Mouse (Mus musculus) embryonic facial prominence, embryonic 10.5 days (tissue): ENCODE results near the gene Nfe2l2. TPM values are rescaled to one million over a fixed set of nuclear protein-coding genes. Genes with fewer than 3 reads are reported as not detected.

ENCODE experiments used
- DNase-seq: peaks from one replicate; pipeline ENCODE4 v3.0.0-alpha.2; 2017; ENCODE audit warnings: low spot score
- H3K27ac ChIP-seq: fragments of 300-500 bp; sonication (generic); replicated peaks from 2 replicates; pipeline ENCODE4 v1.5.1; 2016; ENCODE audit warnings: mild to moderate bottlenecking
- H3K27me3 ChIP-seq: fragments of 300-500 bp; sonication (generic); replicated peaks from 2 replicates; pipeline ENCODE4 v1.6.1; 2016; ENCODE audit warnings: low read depth, mild to moderate bottlenecking; ENCODE audit not compliant: poor library complexity, severe bottlenecking
- H3K36me3 ChIP-seq: fragments of 300-500 bp; sonication (generic); replicated peaks from 2 replicates; pipeline ENCODE4 v1.6.1; 2016; ENCODE audit warnings: mild to moderate bottlenecking, moderate library complexity
- H3K4me1 ChIP-seq: fragments of 300-500 bp; sonication (generic); 2 replicates; pipeline ENCODE4 v1.6.1; 2016
- H3K4me3 ChIP-seq: fragments of 300-500 bp; sonication (generic); 2 replicates; pipeline ENCODE4 v1.5.1; 2016; ENCODE audit warnings: mild to moderate bottlenecking, moderate library complexity
- H3K9me3 ChIP-seq: fragments of 300-500 bp; sonication (generic); 2 replicates; pipeline ENCODE4 v1.6.1; 2016; ENCODE audit warnings: mild to moderate bottlenecking
- WGBS: fragments of 180-500 bp; shearing (Covaris S2); methylation state at CpG from one replicate; pipeline ENCODE4 v1.1.7; 2016; 5-methylcytosine and 5-hydroxymethylcytosine counted together
- microRNA-seq: library from miRNA; unstranded; fragments of <30 nt; microRNA quantifications from one replicate; pipeline ENCODE4, GENCODE M21; 2017
- polyA plus RNA-seq: library from polyadenylated mRNA; unstranded; fragments of >200 nt; fragmentation: Nextera tagmentation; extraction: Ambion mirVana; gene quantifications from 2 replicates; pipeline ENCODE4 v1.2.1, GENCODE M21; 2016

The Nfe2l2 gene
- polyA plus RNA-seq, 1 experiment from 2014 or later, result 33.7 TPM

- H3K27me3 ChIP-seq, result no peaks in the 10 kb centered on the region
- H3K9me3 ChIP-seq, result no peaks in the 10 kb centered on the region
- no peaks in the 10 kb centered on the region for H3K36me3 ChIP-seq
- WGBS, result 73% methylated on average over 6 of the region's 6 CpGs
- H3K4me3 ChIP-seq, result no peak overlapping the region
- no peak overlapping the region for H3K27ac ChIP-seq
- peaks cover 15% of the 10 kb centered on the region for H3K4me1 ChIP-seq
- DNase-seq, result no peak
These were observed 71.1 kb downstream of the Nfe2l2 start for GRCm38 (mm10) chr2:75633381-75633780.

DNA sequence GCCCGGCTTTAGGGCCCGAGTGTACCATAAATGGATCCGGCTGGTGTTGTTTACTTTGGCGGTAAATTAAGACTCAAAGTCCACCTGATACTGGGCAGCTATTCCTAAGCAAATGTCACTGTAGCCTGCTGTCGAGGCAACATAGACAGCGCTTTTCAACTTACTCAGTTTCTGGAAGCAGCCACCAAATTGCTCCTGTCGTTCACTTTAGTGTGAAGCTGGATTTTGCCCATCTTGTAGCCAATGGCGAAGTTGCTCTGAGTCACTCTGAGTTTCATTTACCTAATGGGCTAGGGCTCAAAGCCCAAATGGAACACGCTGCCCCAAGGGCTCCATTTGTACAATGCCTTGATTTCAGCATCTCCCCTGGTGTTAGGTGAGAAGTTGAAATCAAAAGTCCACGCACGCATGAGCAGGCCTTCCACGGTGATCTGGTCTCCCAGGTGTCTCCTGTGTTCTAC lies 71.7 kb downstream of the Nfe2l2 start:
- H3K4me3 ChIP-seq, result no peak overlapping the region
- no peaks in the 10 kb centered on the region for H3K9me3 ChIP-seq
- H3K36me3 ChIP-seq, result no peaks in the 10 kb centered on the region
- H3K27me3 ChIP-seq, result no peaks in the 10 kb centered on the region
- WGBS, result 90% methylated on average over 12 of the region's 12 CpGs
- no peak for DNase-seq
- H3K27ac ChIP-seq, result no peak overlapping the region
- peaks cover 15% of the 10 kb centered on the region for H3K4me1 ChIP-seq

GRCm38 (mm10) chr2:75632043-75632442 lies 72.4 kb downstream of the Nfe2l2 start:
- Histone ChIP-seq H3K36me3 (no peaks in the 10 kb centered on the region), H3K4me3 (no peak overlapping the region), H3K9me3 (no peaks in the 10 kb centered on the region), H3K27me3 (no peaks in the 10 kb centered on the region), H3K4me1 (peaks cover 15% of the 10 kb centered on the region), H3K27ac (no peak overlapping the region)
- WGBS, result 84% methylated on average over 6 of the region's 6 CpGs
- DNase-seq, result no peak

DNA sequence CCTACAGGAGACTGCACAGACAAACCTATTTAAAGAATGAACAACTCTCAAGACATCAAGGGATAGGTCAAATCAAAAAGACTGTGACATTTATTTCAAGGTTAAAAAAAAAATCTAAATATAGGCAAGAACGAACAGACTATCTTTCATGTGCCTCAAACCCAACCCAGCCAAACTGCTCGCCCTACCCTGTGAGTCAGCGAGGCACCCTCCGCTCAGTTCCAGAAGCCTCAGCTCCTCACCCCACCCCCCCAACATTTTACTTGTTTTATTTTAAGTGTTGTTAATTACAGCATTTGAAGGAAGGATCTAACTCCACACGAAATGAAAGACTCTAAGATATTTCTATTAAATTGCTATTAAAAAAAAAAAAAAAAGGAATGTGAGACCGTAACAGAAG lies 73.0 kb downstream of the Nfe2l2 start:
- no peaks in the 10 kb centered on the region for H3K36me3 ChIP-seq
- H3K4me1 ChIP-seq, result peaks cover 15% of the 10 kb centered on the region
- no peak for DNase-seq
- no peak overlapping the region for H3K4me3 ChIP-seq
- no peak overlapping the region for H3K27ac ChIP-seq
- WGBS, result 84% methylated on average over 6 of the region's 6 CpGs
- H3K27me3 ChIP-seq, result no peaks in the 10 kb centered on the region
- H3K9me3 ChIP-seq, result no peaks in the 10 kb centered on the region

DNA sequence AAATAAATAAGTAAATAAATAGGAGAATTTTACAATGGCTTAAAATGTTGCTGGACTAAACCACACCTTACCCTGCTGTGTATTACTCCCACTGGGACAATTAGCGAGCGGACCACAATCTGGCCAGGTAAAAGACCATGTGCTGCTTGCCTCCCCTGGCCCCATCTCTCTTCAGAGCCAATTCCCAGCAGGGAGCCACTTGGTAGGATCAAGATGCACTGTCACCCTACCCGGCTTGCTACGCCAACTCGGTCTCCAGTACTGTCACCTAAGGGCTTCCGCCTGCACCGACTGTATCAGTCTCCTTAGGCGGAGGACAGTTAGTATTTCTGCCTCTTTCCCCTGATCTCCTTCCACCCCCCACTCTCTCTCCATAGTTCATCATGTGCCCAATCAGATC lies 76.0 kb downstream of the Nfe2l2 start:
- Histone ChIP-seq H3K27me3 (no peaks in the 10 kb centered on the region), H3K27ac (no peak overlapping the region), H3K36me3 (no peaks in the 10 kb centered on the region), H3K4me1 (0 out of 2 replicates have a peak, but pooled peaks cover 2% of the 10 kb centered on the region), H3K9me3 (no peaks in the 10 kb centered on the region), H3K4me3 (no peak overlapping the region)
- DNase-seq, result no peak
- WGBS, result 89% methylated on average over 8 of the region's 8 CpGs

DNA sequence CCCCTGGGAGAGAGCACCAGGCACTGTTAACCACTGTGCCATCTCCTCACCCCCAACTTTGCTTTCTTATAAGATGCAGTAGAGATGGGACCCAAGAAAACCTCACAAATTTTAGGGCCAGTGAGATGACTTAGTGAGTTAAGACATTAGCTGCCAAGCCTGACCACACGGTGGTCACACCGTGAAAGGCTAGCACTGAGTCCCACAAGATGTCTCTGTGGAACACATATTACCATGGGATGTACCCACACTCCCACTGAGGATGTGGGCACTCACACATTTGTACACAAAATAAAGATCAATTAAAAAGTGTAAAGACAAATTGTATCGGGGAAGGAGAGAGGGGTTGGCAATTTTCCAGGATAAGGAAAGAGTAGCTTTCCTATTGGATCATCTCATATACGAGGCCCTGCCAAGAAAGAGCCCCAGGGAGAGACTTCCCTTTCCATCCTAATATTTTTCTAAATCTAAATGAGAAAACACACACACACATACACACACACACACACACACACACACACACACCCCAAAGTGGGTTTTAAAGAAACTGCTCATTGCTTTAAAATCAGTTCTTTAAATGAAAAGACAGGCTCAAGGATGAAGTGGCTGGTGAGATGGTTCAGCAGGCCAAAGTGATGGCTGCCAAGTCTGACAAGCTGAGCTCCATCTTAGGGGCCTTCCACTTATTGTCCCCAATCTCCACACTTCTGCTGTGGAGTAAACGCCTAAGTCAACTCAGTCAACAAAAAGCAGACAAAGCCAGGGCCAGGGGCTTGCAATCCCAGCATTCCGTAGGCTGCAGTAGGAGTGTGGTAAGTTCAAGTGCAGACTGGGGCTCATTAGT lies 77.6 kb downstream of the Nfe2l2 start:
- DNase-seq, result no peak
- no peak overlapping the region for H3K27ac ChIP-seq
- H3K36me3 ChIP-seq, result no peaks in the 10 kb centered on the region
- H3K27me3 ChIP-seq, result no peaks in the 10 kb centered on the region
- no peak overlapping the region for H3K4me3 ChIP-seq
- WGBS, result 85% methylated on average over 6 of the region's 6 CpGs
- no peaks in the 10 kb centered on the region for H3K9me3 ChIP-seq
- no peaks in the 10 kb centered on the region for H3K4me1 ChIP-seq

Small RNA genes lying within 50 kb of the gene (microRNA-seq; reads per million reads assigned to microRNA genes)
- gene Gm24574, result not detected

Other genes starting within 250 kb of the Nfe2l2 start
- gene Hnrnpa3, start 45.4 kb downstream of the Nfe2l2 start, polyA plus RNA-seq, result 364 and 384 TPM in 2 replicates
- 48.7 and 52.4 TPM in 2 replicates for gene Agps, start 127.5 kb upstream of the Nfe2l2 start, polyA plus RNA-seq
- gene Ttc30b, start 233.9 kb upstream of the Nfe2l2 start, polyA plus RNA-seq, result 6.2 and 7.0 TPM in 2 replicates